Mouse (Mus musculus): ENCODE measurements around the gene Bicc1. TPM values are rescaled to one million over a fixed set of nuclear protein-coding genes. Genes with fewer than 3 reads are reported as not detected.

Bicc1 gene
- polyA plus RNA-seq, 1 experiment from 2014 or later = 7.0 TPM

DNA sequence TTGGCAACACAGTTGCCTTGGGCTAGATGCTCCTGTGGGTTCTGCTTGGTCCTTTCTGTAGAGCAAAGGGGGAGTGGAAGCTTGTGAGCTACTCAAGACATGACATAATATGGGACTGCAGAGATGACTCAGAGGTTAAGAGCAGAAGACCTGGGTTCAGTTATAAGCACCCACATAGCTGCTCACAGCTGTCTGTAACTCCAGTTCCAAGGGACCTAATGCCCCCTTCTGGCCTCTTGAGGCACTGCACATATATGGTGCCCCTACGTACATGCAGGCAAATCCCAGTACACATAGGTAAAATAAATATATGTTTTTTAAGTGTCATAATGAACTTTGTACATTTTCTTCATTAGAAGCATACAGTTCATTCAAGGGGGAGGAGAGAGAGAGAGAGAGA is 11.9 kb upstream of the Bicc1 start:
- no peaks in the 10 kb centered on the region for H3K36me3 ChIP-seq (ENCODE audit: control insufficient read depth, insufficient read depth, low read length)
- no peaks in the 10 kb centered on the region for H3K9me3 ChIP-seq (ENCODE audit: control insufficient read depth, low read length)
- no peaks in the 10 kb centered on the region for H3K4me1 ChIP-seq (replicated peaks; ENCODE audit: control insufficient read depth, insufficient read depth, low read length)
- no peak overlapping the region for H3K4me3 ChIP-seq (ENCODE audit: low read depth, low read length)
- ATAC-seq (replicated peaks; ENCODE audit: low FRiP score) (no peak), DNase-seq (ENCODE audit: low spot score) (no peak)
- no peak overlapping the region for H3K27ac ChIP-seq (ENCODE audit: low read depth, low read length)
- H3K27me3 ChIP-seq (ENCODE audit: control insufficient read depth, insufficient read depth, low read length) = no peaks in the 10 kb centered on the region
- no peak overlapping the region for H3K4me2 ChIP-seq (ENCODE audit: low read depth, low read length, severe bottlenecking)
- whole genome bisulfite sequencing = 100% methylated on average over 1 of the region's 1 CpGs
- no peak overlapping the region for H3K9ac ChIP-seq (ENCODE audit: low read length)

DNA sequence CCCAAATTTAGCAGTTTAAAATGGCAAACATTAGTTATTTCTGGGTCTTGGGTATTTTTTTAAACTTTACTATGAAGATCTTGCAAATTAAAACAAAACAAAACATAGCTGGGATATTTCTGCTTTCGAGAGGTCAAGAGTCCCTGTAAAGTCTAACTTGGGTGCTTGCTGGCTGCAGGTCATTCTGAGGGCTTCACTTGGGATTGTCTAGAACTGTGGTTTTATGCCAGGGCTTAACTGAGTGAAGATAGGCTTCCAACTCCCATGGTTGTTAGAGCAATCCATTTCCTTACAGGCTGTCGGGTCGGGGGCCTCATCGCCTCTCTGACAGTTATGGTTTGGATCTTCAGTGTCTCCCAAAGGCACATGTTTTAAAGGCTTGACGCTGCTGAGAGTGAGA is 11.3 kb upstream of the Bicc1 start:
- DNase-seq (ENCODE audit: low spot score) (no peak), ATAC-seq (replicated peaks; ENCODE audit: low FRiP score) (no peak)
- Histone ChIP-seq H3K4me1 (replicated peaks; ENCODE audit: control insufficient read depth, insufficient read depth, low read length) (no peaks in the 10 kb centered on the region), H3K4me2 (ENCODE audit: low read depth, low read length, severe bottlenecking) (no peak overlapping the region), H3K27ac (ENCODE audit: low read depth, low read length) (no peak overlapping the region), H3K9me3 (ENCODE audit: control insufficient read depth, low read length) (no peaks in the 10 kb centered on the region), H3K36me3 (ENCODE audit: control insufficient read depth, insufficient read depth, low read length) (no peaks in the 10 kb centered on the region), H3K27me3 (ENCODE audit: control insufficient read depth, insufficient read depth, low read length) (no peaks in the 10 kb centered on the region), H3K4me3 (ENCODE audit: low read depth, low read length) (no peak overlapping the region), H3K9ac (ENCODE audit: low read length) (no peak overlapping the region)
- WGBS = 96% methylated on average over 5 of the region's 5 CpGs

- no peaks in the 10 kb centered on the region for H3K4me1 ChIP-seq (replicated peaks; ENCODE audit: control insufficient read depth, insufficient read depth, low read length)
- DNase-seq (ENCODE audit: low spot score) (no peak), ATAC-seq (replicated peaks; ENCODE audit: low FRiP score) (no peak)
- H3K9ac ChIP-seq (ENCODE audit: low read length) = no peak overlapping the region
- H3K4me3 ChIP-seq (ENCODE audit: low read depth, low read length) = no peak overlapping the region
- 93% methylated on average over 10 of the region's 10 CpGs for WGBS
- no peaks in the 10 kb centered on the region for H3K27me3 ChIP-seq (ENCODE audit: control insufficient read depth, insufficient read depth, low read length)
- no peak overlapping the region for H3K27ac ChIP-seq (ENCODE audit: low read depth, low read length)
- no peaks in the 10 kb centered on the region; the same call in 1 of the 2 replicates for H3K36me3 ChIP-seq (ENCODE audit: control insufficient read depth, insufficient read depth, low read length)
- H3K4me2 ChIP-seq (ENCODE audit: low read depth, low read length, severe bottlenecking) = no peak overlapping the region
- no peaks in the 10 kb centered on the region for H3K9me3 ChIP-seq (ENCODE audit: control insufficient read depth, low read length)
These were observed 10.3 kb upstream of the Bicc1 start for GRCm38 (mm10) chr10:71169811-71170210.

DNA sequence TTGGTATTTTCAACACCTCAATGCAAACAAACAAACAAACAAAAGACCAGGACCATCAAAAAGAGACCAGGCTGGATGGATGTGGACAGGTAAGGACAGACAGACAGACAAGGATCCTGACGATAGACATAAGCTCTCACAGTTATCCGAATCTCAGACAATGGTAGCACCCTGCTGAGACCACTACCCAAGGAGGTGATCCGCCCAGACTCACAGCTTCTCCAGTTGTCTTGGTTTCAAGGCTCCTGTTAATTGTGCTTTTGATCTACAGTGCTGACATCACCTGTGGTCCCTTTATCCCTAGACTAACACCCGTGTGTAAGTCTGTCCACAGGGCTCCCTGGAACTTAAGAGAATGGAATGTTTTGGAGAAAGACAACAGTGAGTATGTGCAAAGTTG is 9.7 kb upstream of the Bicc1 start:
- H3K36me3 ChIP-seq (ENCODE audit: control insufficient read depth, insufficient read depth, low read length) = no peaks in the 10 kb centered on the region; the same call in 1 of the 2 replicates
- DNase-seq (ENCODE audit: low spot score) (no peak), ATAC-seq (replicated peaks; ENCODE audit: low FRiP score) (no peak)
- H3K27ac ChIP-seq (ENCODE audit: low read depth, low read length) = no peak overlapping the region
- no peaks in the 10 kb centered on the region for H3K4me1 ChIP-seq (replicated peaks; ENCODE audit: control insufficient read depth, insufficient read depth, low read length)
- H3K4me3 ChIP-seq (ENCODE audit: low read depth, low read length) = no peak overlapping the region
- H3K27me3 ChIP-seq (ENCODE audit: control insufficient read depth, insufficient read depth, low read length) = no peaks in the 10 kb centered on the region
- WGBS = 50% methylated on average over 4 of the region's 4 CpGs
- no peak overlapping the region for H3K4me2 ChIP-seq (ENCODE audit: low read depth, low read length, severe bottlenecking)
- no peak overlapping the region for H3K9ac ChIP-seq (ENCODE audit: low read length)
- H3K9me3 ChIP-seq (ENCODE audit: control insufficient read depth, low read length) = no peaks in the 10 kb centered on the region

- peaks cover 6% of the 10 kb centered on the region; the same call in 1 of the 2 replicates for H3K27me3 ChIP-seq (ENCODE audit: control insufficient read depth, insufficient read depth, low read length)
- H3K4me1 ChIP-seq (replicated peaks; ENCODE audit: control insufficient read depth, insufficient read depth, low read length) = no peaks in the 10 kb centered on the region
- ATAC-seq (replicated peaks; ENCODE audit: low FRiP score) (no peak), DNase-seq (ENCODE audit: low spot score) (no peak)
- no peak overlapping the region for H3K9ac ChIP-seq (ENCODE audit: low read length)
- H3K4me2 ChIP-seq (ENCODE audit: low read depth, low read length, severe bottlenecking) = no peak overlapping the region
- H3K27ac ChIP-seq (ENCODE audit: low read depth, low read length) = no peak overlapping the region
- no peak overlapping the region for H3K4me3 ChIP-seq (ENCODE audit: low read depth, low read length)
- WGBS = 85% methylated on average over 12 of the region's 12 CpGs
- no peaks in the 10 kb centered on the region for H3K9me3 ChIP-seq (ENCODE audit: control insufficient read depth, low read length)
- no peaks in the 10 kb centered on the region; the same call in 1 of the 2 replicates for H3K36me3 ChIP-seq (ENCODE audit: control insufficient read depth, insufficient read depth, low read length)
These were observed 949 bp upstream of the Bicc1 start for GRCm38 (mm10) chr10:71160449-71160848.

DNA sequence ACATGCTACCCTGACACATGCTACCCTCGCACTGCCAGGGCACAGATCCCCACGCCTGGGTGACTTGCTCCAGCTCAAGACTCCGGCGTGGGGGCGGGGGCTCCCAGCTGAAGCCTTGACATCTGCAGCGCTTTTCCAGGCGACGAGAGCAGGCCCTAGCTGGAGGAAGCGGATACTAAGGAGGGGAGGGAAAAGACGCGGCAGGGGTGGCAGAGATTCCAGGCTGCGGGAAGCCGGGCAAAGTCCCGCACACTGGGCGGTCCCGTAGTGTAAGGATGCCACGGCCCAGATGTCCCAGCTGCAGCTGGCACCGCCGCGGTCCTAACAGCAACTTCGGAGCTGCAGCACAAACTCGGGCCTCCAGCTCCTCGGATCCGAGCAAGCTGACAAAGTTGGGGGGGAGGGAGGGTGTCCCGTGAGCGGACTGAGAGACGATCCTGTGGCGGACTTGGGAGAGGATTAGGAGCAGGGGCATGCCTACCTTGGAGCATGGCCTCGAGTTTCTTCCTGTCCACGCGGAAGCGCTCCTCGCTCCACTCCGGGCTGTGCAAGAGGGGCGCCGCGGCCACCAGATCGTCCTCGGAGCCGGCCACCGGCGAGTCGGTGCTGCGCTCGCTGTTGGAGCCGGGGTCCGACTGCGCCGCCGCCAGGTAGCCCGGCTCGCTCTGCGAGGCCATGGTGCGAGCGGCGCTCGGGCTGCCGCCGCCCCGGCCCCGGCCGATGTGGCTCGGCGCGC is 392 bp downstream of the Bicc1 start:
- DNase-seq (ENCODE audit: low spot score) (peak; percentile 76), ATAC-seq (replicated peaks; ENCODE audit: low FRiP score) (peak; percentile 73)
- Histone ChIP-seq H3K4me2 (ENCODE audit: low read depth, low read length, severe bottlenecking) (peak overlapping the region; percentile 97), H3K9ac (ENCODE audit: low read length) (peak overlapping the region; percentile 72), H3K36me3 (ENCODE audit: control insufficient read depth, insufficient read depth, low read length) (no peaks in the 10 kb centered on the region), H3K4me3 (ENCODE audit: low read depth, low read length) (peak overlapping the region; percentile 62), H3K4me1 (replicated peaks; ENCODE audit: control insufficient read depth, insufficient read depth, low read length) (no peaks in the 10 kb centered on the region), H3K27ac (ENCODE audit: low read depth, low read length) (no peak overlapping the region), H3K27me3 (ENCODE audit: control insufficient read depth, insufficient read depth, low read length) (peaks cover 6% of the 10 kb centered on the region; the same call in 1 of the 2 replicates), H3K9me3 (ENCODE audit: control insufficient read depth, low read length) (no peaks in the 10 kb centered on the region)
- under 1% methylated on average over 54 of the region's 65 CpGs for WGBS

- Histone ChIP-seq H3K27me3 (ENCODE audit: control insufficient read depth, insufficient read depth, low read length) (peaks cover 6% of the 10 kb centered on the region; the same call in 1 of the 2 replicates), H3K9me3 (ENCODE audit: control insufficient read depth, low read length) (no peaks in the 10 kb centered on the region), H3K4me3 (ENCODE audit: low read depth, low read length) (no peak overlapping the region), H3K4me1 (replicated peaks; ENCODE audit: control insufficient read depth, insufficient read depth, low read length) (no peaks in the 10 kb centered on the region), H3K27ac (ENCODE audit: low read depth, low read length) (no peak overlapping the region), H3K9ac (ENCODE audit: low read length) (no peak overlapping the region), H3K4me2 (ENCODE audit: low read depth, low read length, severe bottlenecking) (no peak overlapping the region), H3K36me3 (ENCODE audit: control insufficient read depth, insufficient read depth, low read length) (no peaks in the 10 kb centered on the region)
- WGBS = 91% methylated on average over 5 of the region's 5 CpGs
- ATAC-seq (replicated peaks; ENCODE audit: low FRiP score) = no peak
- no peak for DNase-seq (ENCODE audit: low spot score)
These were observed 2.9 kb downstream of the Bicc1 start for GRCm38 (mm10) chr10:71156569-71156968.

GRCm38 (mm10) chr10:71153610-71154009 is 5.9 kb downstream of the Bicc1 start:
- H3K4me3 ChIP-seq (ENCODE audit: low read depth, low read length) = no peak overlapping the region
- no peak for ATAC-seq (replicated peaks; ENCODE audit: low FRiP score)
- no peaks in the 10 kb centered on the region for H3K9me3 ChIP-seq (ENCODE audit: control insufficient read depth, low read length)
- no peak overlapping the region for H3K9ac ChIP-seq (ENCODE audit: low read length)
- no peaks in the 10 kb centered on the region for H3K27me3 ChIP-seq (ENCODE audit: control insufficient read depth, insufficient read depth, low read length)
- no peak overlapping the region for H3K4me2 ChIP-seq (ENCODE audit: low read depth, low read length, severe bottlenecking)
- H3K27ac ChIP-seq (ENCODE audit: low read depth, low read length) = no peak overlapping the region
- DNase-seq (ENCODE audit: low spot score) = no peak
- 91% methylated on average over 6 of the region's 6 CpGs for WGBS
- no peaks in the 10 kb centered on the region for H3K4me1 ChIP-seq (replicated peaks; ENCODE audit: control insufficient read depth, insufficient read depth, low read length)
- H3K36me3 ChIP-seq (ENCODE audit: control insufficient read depth, insufficient read depth, low read length) = no peaks in the 10 kb centered on the region

DNA sequence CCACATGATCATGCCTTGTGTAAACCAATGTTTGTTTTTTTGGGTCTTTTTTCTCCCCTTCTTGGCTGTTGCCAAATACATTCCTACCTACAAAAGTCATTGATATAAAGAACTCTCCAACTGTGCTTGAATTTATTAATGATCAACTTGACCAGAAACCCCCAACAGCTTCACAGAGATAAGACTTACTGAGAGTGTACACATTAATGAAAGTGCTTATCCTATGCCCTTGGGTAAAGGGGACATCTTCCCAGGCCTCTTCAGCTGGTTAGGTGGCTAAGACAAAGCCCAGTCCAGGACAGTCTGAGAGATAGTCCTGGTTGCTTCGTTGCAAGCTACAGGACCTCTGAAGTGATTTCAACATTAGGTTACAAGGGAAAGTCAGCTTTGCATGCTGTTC is 6.4 kb downstream of the Bicc1 start:
- no peaks in the 10 kb centered on the region for H3K36me3 ChIP-seq (ENCODE audit: control insufficient read depth, insufficient read depth, low read length)

More for the DNA sequence above, 6.4 kb downstream of the Bicc1 start:
- DNase-seq (ENCODE audit: low spot score) (no peak), ATAC-seq (replicated peaks; ENCODE audit: low FRiP score) (no peak)
- H3K4me3 ChIP-seq (ENCODE audit: low read depth, low read length) = no peak overlapping the region
- no peaks in the 10 kb centered on the region for H3K4me1 ChIP-seq (replicated peaks; ENCODE audit: control insufficient read depth, insufficient read depth, low read length)
- WGBS = 81% methylated on average over 1 of the region's 1 CpGs
- no peak overlapping the region for H3K9ac ChIP-seq (ENCODE audit: low read length)
- no peaks in the 10 kb centered on the region for H3K27me3 ChIP-seq (ENCODE audit: control insufficient read depth, insufficient read depth, low read length)
- no peak overlapping the region for H3K27ac ChIP-seq (ENCODE audit: low read depth, low read length)
- H3K4me2 ChIP-seq (ENCODE audit: low read depth, low read length, severe bottlenecking) = no peak overlapping the region
- H3K9me3 ChIP-seq (ENCODE audit: control insufficient read depth, low read length) = no peaks in the 10 kb centered on the region
